8 mouse cellular contexts compared by ENCODE assay signal in genomic region chr10:128369599-128369998, GRCm38 (mm10). TPM values are rescaled to one million over a fixed set of nuclear protein-coding genes. Genes with fewer than 3 reads are reported as not detected.
DNase-seq lines count a peak whose midpoint lies in the region; ATAC-seq and TF ChIP-seq lines count a peak whose summit lies in the region.

No protein-coding gene starts in this region.

- H3K4me2 ChIP-seq in heart, embryonic 15.5 days, result peak overlapping the region; percentile 94
- peak overlapping the region; percentile 93 for H3K4me2 ChIP-seq in hindbrain, embryonic 13.5 days
- peak overlapping the region; percentile 90 for H3K4me2 ChIP-seq in midbrain, embryonic 13.5 days (replicated peaks)

- peak overlapping the region; percentile 67; the same call in 1 of the 2 replicates for H3K9ac ChIP-seq in heart, embryonic 15.5 days
- H3K9ac ChIP-seq in hindbrain, embryonic 13.5 days, result peak overlapping the region; percentile 86; the same call in 1 of the 2 replicates
- peak overlapping the region; percentile 72; the same call in 1 of the 2 replicates for H3K9ac ChIP-seq in midbrain, embryonic 13.5 days (replicated peaks)

- no peaks in the 10 kb centered on the region for H3K9me3 ChIP-seq in heart, embryonic 15.5 days (replicated peaks)
- H3K9me3 ChIP-seq in hindbrain, embryonic 13.5 days, result no peaks in the 10 kb centered on the region
- no peaks in the 10 kb centered on the region for H3K9me3 ChIP-seq in midbrain, embryonic 13.5 days

- no peak for TF ChIP-seq CTCF in bone marrow, adult 2 months (IDR thresholded peaks at IDR 0.05; ENCODE audit: control insufficient read depth, insufficient read depth, low read length)
- no peak for TF ChIP-seq CTCF in thymus, adult 2 months (IDR thresholded peaks at IDR 0.05; ENCODE audit: borderline replicate concordance, control insufficient read depth, extremely low read depth, insufficient read depth, low read length, poor library complexity)

- H3K36me3 ChIP-seq in heart, embryonic 15.5 days, result peaks cover 8% of the 10 kb centered on the region
- peaks cover 12% of the 10 kb centered on the region for H3K36me3 ChIP-seq in hindbrain, embryonic 13.5 days
- peaks cover 13% of the 10 kb centered on the region for H3K36me3 ChIP-seq in midbrain, embryonic 13.5 days
- no peaks in the 10 kb centered on the region for H3K36me3 ChIP-seq in thymus, adult 2 months (ENCODE audit: control insufficient read depth, insufficient read depth, low read length)

- peak overlapping the region; percentile 67 for H3K4me3 ChIP-seq in heart, embryonic 15.5 days
- no peak overlapping the region for H3K4me3 ChIP-seq in bone marrow, adult 2 months (replicated peaks; ENCODE audit: control insufficient read depth, low read depth, low read length)
- peak overlapping the region; percentile 66 for H3K4me3 ChIP-seq in hindbrain, embryonic 13.5 days
- H3K4me3 ChIP-seq in midbrain, embryonic 13.5 days (replicated peaks), result peak overlapping the region; percentile 60
- no peak overlapping the region for H3K4me3 ChIP-seq in thymus, adult 2 months (ENCODE audit: control insufficient read depth, insufficient read depth, low read length)

- intact Hi-C loops in heart, postnatal 10 days (cut with DNase I), result loop anchor here (5.0 kb wide), 1 partner anchor 173 kb away; no protein-coding TSS in a partner anchor

- TF ChIP-seq POLR2A in bone marrow, adult 2 months (IDR thresholded peaks at IDR 0.05; ENCODE audit: borderline replicate concordance, control insufficient read depth, low read depth, low read length), result no peak
- TF ChIP-seq POLR2A in thymus, adult 2 months (IDR thresholded peaks at IDR 0.05; ENCODE audit: control insufficient read depth, extremely low read depth, insufficient read depth, low read length, poor library complexity), result no peak

- DNase-seq in heart, postnatal 10 days, result no peak
- DNase-seq in thymus, adult 2 months, result no peak
- no peak for DNase-seq in left cerebral cortex, adult 11 months (ENCODE audit: low spot score)
- DNase-seq in right cerebral cortex, postnatal 14 days, result no peak

- no peaks in the 10 kb centered on the region for H3K27me3 ChIP-seq in heart, embryonic 15.5 days
- H3K27me3 ChIP-seq in hindbrain, embryonic 13.5 days, result no peaks in the 10 kb centered on the region
- H3K27me3 ChIP-seq in midbrain, embryonic 13.5 days, result no peaks in the 10 kb centered on the region
- no peaks in the 10 kb centered on the region for H3K27me3 ChIP-seq in thymus, adult 2 months (ENCODE audit: control insufficient read depth, insufficient read depth, low read length)

- H3K27ac ChIP-seq in heart, embryonic 15.5 days, result peak overlapping the region; percentile 96
- peak overlapping the region; percentile 97; the same call in 1 of the 2 replicates for H3K27ac ChIP-seq in bone marrow, adult 2 months (ENCODE audit: control insufficient read depth, insufficient read depth, low read depth, low read length, poor library complexity)
- H3K27ac ChIP-seq in hindbrain, embryonic 13.5 days, result peak overlapping the region; percentile 98
- H3K27ac ChIP-seq in midbrain, embryonic 13.5 days, result peak overlapping the region; percentile 97
- H3K27ac ChIP-seq in thymus, adult 2 months (ENCODE audit: control insufficient read depth, insufficient read depth, low read length), result no peak overlapping the region

- 80% methylated on average over 6 of the region's 6 CpGs for WGBS in heart, embryonic 15.5 days
- 77% methylated on average over 6 of the region's 6 CpGs for WGBS in bone marrow, adult 2 months
- whole genome bisulfite sequencing in hindbrain, embryonic 13.5 days, result 79% methylated on average over 6 of the region's 6 CpGs
- WGBS in midbrain, embryonic 13.5 days, result 79% methylated on average over 6 of the region's 6 CpGs
- WGBS in thymus, adult 2 months, result 90% methylated on average over 6 of the region's 6 CpGs

- peaks cover 23% of the 10 kb centered on the region for H3K4me1 ChIP-seq in heart, embryonic 15.5 days (replicated peaks)
- no peaks in the 10 kb centered on the region; the same call in 1 of the 2 replicates for H3K4me1 ChIP-seq in bone marrow, adult 2 months (ENCODE audit: control insufficient read depth, insufficient read depth, low read length)
- H3K4me1 ChIP-seq in hindbrain, embryonic 13.5 days (replicated peaks), result peaks cover 26% of the 10 kb centered on the region
- H3K4me1 ChIP-seq in midbrain, embryonic 13.5 days (replicated peaks), result peaks cover 18% of the 10 kb centered on the region
- H3K4me1 ChIP-seq in thymus, adult 2 months (replicated peaks; ENCODE audit: control insufficient read depth, insufficient read depth, low read length), result peaks cover 11% of the 10 kb centered on the region

- no peak for ATAC-seq in heart, embryonic 15.5 days (replicated peaks; ENCODE audit: insufficient number of reproducible peaks, insufficient read depth, low FRiP score, low read depth)
- no peak for ATAC-seq in hindbrain, embryonic 13.5 days (ENCODE audit: low FRiP score)
- no peak for ATAC-seq in midbrain, embryonic 13.5 days

RNA-seq across cellular contexts. Expression of gene Coq10a, which starts 0.8 kb away (rescaled TPM):
- 17.0 TPM in 2 replicates for polyA plus RNA-seq in heart, embryonic 15.5 days (2015; fragmentation: Nextera tagmentation; extraction: Ambion mirVana)
- 100 to 1,000 TPM; 156 to 159 TPM for total RNA-seq in heart, postnatal 10 days (2021)
- polyA plus RNA-seq in bone marrow, adult 2 months (2011; ENCODE audit: insufficient read depth, insufficient read length, low replicate concordance, missing spikeins), result 10.7 and 22.9 TPM in 2 replicates
- 31.1 and 37.6 TPM in 2 replicates for polyA plus RNA-seq in hindbrain, embryonic 13.5 days (2015; fragmentation: Nextera tagmentation; extraction: Ambion mirVana)
- polyA plus RNA-seq in midbrain, embryonic 13.5 days (2015; fragmentation: Nextera tagmentation; extraction: Ambion mirVana), result 28.2 and 34.3 TPM in 2 replicates
- polyA plus RNA-seq in thymus, adult 2 months (2012; rRNA removed), result 62.9 and 71.7 TPM in 2 replicates

RNA-seq across cellular contexts. Expression of gene Ankrd52, which starts 7.3 kb away (rescaled TPM):
- 6.8 and 11.8 TPM in 2 replicates for polyA plus RNA-seq in heart, embryonic 15.5 days (2015; fragmentation: Nextera tagmentation; extraction: Ambion mirVana)
- 10 to 100 TPM; 43.1 to 43.7 TPM for total RNA-seq in heart, postnatal 10 days (2021)
- polyA plus RNA-seq in bone marrow, adult 2 months (2011; ENCODE audit: insufficient read depth, insufficient read length, low replicate concordance, missing spikeins), result 14.5 and 17.1 TPM in 2 replicates
- polyA plus RNA-seq in hindbrain, embryonic 13.5 days (2015; fragmentation: Nextera tagmentation; extraction: Ambion mirVana), result 11.7 and 12.9 TPM in 2 replicates
- polyA plus RNA-seq in midbrain, embryonic 13.5 days (2015; fragmentation: Nextera tagmentation; extraction: Ambion mirVana), result 13.0 and 14.8 TPM in 2 replicates
- 71.0 and 87.0 TPM in 2 replicates for polyA plus RNA-seq in thymus, adult 2 months (2012; rRNA removed)

RNA-seq across cellular contexts. Expression of gene Slc39a5, which starts 31.4 kb away (rescaled TPM):
- polyA plus RNA-seq in heart, embryonic 15.5 days (2015; fragmentation: Nextera tagmentation; extraction: Ambion mirVana), result 0.24 and 0.81 TPM in 2 replicates
- not detected for total RNA-seq in heart, postnatal 10 days (2021)
- polyA plus RNA-seq in bone marrow, adult 2 months (2011; ENCODE audit: insufficient read depth, insufficient read length, low replicate concordance, missing spikeins), result not detected in 2 replicates
- polyA plus RNA-seq in hindbrain, embryonic 13.5 days (2015; fragmentation: Nextera tagmentation; extraction: Ambion mirVana), result not detected in 2 replicates
- polyA plus RNA-seq in midbrain, embryonic 13.5 days (2015; fragmentation: Nextera tagmentation; extraction: Ambion mirVana), result 0.18 and 0.22 TPM in 2 replicates
- polyA plus RNA-seq in thymus, adult 2 months (2012; rRNA removed), result 0.53 and 0.65 TPM in 2 replicates

RNA-seq across cellular contexts. Expression of gene Cs, which starts 32.1 kb away (rescaled TPM):
- 448 and 450 TPM in 2 replicates for polyA plus RNA-seq in heart, embryonic 15.5 days (2015; fragmentation: Nextera tagmentation; extraction: Ambion mirVana)
- 1,000 to 10,000 TPM; 1,017 to 1,070 TPM for total RNA-seq in heart, postnatal 10 days (2021)
- polyA plus RNA-seq in bone marrow, adult 2 months (2011; ENCODE audit: insufficient read depth, insufficient read length, low replicate concordance, missing spikeins), result 61.9 and 64.4 TPM in 2 replicates
- polyA plus RNA-seq in hindbrain, embryonic 13.5 days (2015; fragmentation: Nextera tagmentation; extraction: Ambion mirVana), result 232 and 235 TPM in 2 replicates
- polyA plus RNA-seq in midbrain, embryonic 13.5 days (2015; fragmentation: Nextera tagmentation; extraction: Ambion mirVana), result 213 and 225 TPM in 2 replicates
- 215 and 225 TPM in 2 replicates for polyA plus RNA-seq in thymus, adult 2 months (2012; rRNA removed)

RNA-seq across cellular contexts. Expression of gene Nabp2, which starts 41.7 kb away (rescaled TPM):
- polyA plus RNA-seq in heart, embryonic 15.5 days (2015; fragmentation: Nextera tagmentation; extraction: Ambion mirVana), result 52.6 and 58.9 TPM in 2 replicates
- 10 to 100 TPM; 42.5 to 44.7 TPM for total RNA-seq in heart, postnatal 10 days (2021)
- polyA plus RNA-seq in bone marrow, adult 2 months (2011; ENCODE audit: insufficient read depth, insufficient read length, low replicate concordance, missing spikeins), result 26.4 and 40.0 TPM in 2 replicates
- polyA plus RNA-seq in hindbrain, embryonic 13.5 days (2015; fragmentation: Nextera tagmentation; extraction: Ambion mirVana), result 126 and 139 TPM in 2 replicates
- polyA plus RNA-seq in midbrain, embryonic 13.5 days (2015; fragmentation: Nextera tagmentation; extraction: Ambion mirVana), result 142 and 153 TPM in 2 replicates
- 18.0 and 20.8 TPM in 2 replicates for polyA plus RNA-seq in thymus, adult 2 months (2012; rRNA removed)

Comparison
In these comparisons a context has a peak if more than half of its experiments do, and no peak if none do; other contexts are left out.
1. H3K4me3 ChIP-seq: peak in heart, embryonic 15.5 days (single experiment), hindbrain, embryonic 13.5 days (single experiment) and midbrain, embryonic 13.5 days (single experiment); none in bone marrow, adult 2 months (single experiment) and thymus, adult 2 months (single experiment).
2. Peak in every context shown above with its lines, with median percentiles within 50 percentile points of each other: H3K4me2 ChIP-seq and H3K9ac ChIP-seq.